Mouse (Mus musculus) olfactory bulb, adult 2 months (tissue): ENCODE measurements at regions not wholly inside any gene's neighbourhood (a gene's known extent, or its start where the extent isn't known, plus 50 kb on each side); places are given as distances from the start of the nearest gene placed in this dataset.

Experiments used
- CTCF ChIP-seq: fragments of 200-500 bp; IDR thresholded peaks from 2 replicates; pipeline ENCODE4 v1.5.1; 2012; ENCODE audit warnings: low read depth, mild to moderate bottlenecking, low read length, moderate library complexity; ENCODE audit not compliant: insufficient read depth
- POLR2A ChIP-seq: fragments of 200-500 bp; IDR thresholded peaks from 2 replicates; pipeline ENCODE4 v1.6.1; 2012; ENCODE audit warnings: mild to moderate bottlenecking, low read depth, low read length, moderate library complexity; ENCODE audit not compliant: insufficient read depth

GRCm38 (mm10) chr2:61452581-61452980 lies 125.8 kb upstream of the Tank start:
- no peak for TF ChIP-seq CTCF
- no peak for TF ChIP-seq POLR2A
